Mouse (Mus musculus): Measurements from ENCODE around the gene Gm3248. TPM values are rescaled to one million over a fixed set of nuclear protein-coding genes. Genes with fewer than 3 reads are reported as not detected.
A peak's percentile ranks its signal among the peaks of the same experiment; 100 is the strongest.
"Not testable (repeated sequence)": the region's sequence is repeated elsewhere in the genome, so short reads cannot be mapped to it uniquely, and the experiment has no call there.

The Gm3248 gene
- under 1 TPM; 0.21 to 0.60 TPM for total RNA-seq (2021)
- long read RNA-seq, experiment 1: 0 reads
- long read RNA-seq, experiment 2: 0 reads

DNA sequence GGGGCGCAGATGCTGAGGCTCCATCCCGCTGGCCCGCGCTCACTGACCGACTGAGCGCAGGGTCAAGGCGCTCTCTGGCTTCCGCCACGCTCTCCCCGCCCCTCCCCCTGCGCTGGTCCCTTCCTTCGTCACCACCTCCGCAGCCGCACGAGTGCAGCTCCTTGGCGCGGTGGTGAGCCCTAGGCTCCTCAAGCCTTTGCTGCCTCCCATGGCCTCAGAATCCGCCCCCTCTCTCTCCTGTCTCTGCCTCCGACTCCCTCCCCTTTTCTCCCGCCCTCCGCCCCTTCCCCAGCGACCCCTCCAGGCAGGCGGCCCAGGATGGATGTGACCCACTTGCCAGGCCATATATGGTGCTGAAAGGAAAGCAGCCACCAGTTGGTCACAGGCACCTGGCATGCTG, at the start of gene Gm3248:
Gene Gm3248 (minus strand): TSS at position 111 of the 400 bp plus-strand sequence.
- peak; percentile 14 for DNase-seq
- intact Hi-C loops (cut with DNase I; ENCODE audit: low total_unique reads): not testable (repeated sequence)

GRCm38 (mm10) chr14:5987136-5987535, 25.6 kb upstream of the Gm3248 start:
- intact Hi-C loops (cut with DNase I; ENCODE audit: low total_unique reads): not testable (repeated sequence)
- peak; percentile 5 for DNase-seq

- DNase-seq; intact Hi-C loops (cut with DNase I; ENCODE audit: low total_unique reads): not testable (repeated sequence)
Measured at GRCm38 (mm10) chr14:5979037-5979436, 17.5 kb upstream of the Gm3248 start, which contains the start of gene Gm3453. Gene Gm3453, minus strand, starts transcription at chr14:5979137.

- DNase-seq; intact Hi-C loops (cut with DNase I; ENCODE audit: low total_unique reads): not testable (repeated sequence)
Measured at GRCm38 (mm10) chr14:5962441-5962840, 896 bp upstream of the Gm3248 start.

GRCm38 (mm10) chr14:5961102-5961501, 443 bp downstream of the Gm3248 start:
- peak; percentile 3 for DNase-seq
- intact Hi-C loops (cut with DNase I; ENCODE audit: low total_unique reads): not testable (repeated sequence)

GRCm38 (mm10) chr14:5960479-5960878, 1.1 kb downstream of the Gm3248 start:
- intact Hi-C loops (cut with DNase I; ENCODE audit: low total_unique reads); DNase-seq: not testable (repeated sequence)

- DNase-seq; intact Hi-C loops (cut with DNase I; ENCODE audit: low total_unique reads): not testable (repeated sequence)
Measured at GRCm38 (mm10) chr14:5923276-5923675, 38.3 kb downstream of the Gm3248 start.

DNA sequence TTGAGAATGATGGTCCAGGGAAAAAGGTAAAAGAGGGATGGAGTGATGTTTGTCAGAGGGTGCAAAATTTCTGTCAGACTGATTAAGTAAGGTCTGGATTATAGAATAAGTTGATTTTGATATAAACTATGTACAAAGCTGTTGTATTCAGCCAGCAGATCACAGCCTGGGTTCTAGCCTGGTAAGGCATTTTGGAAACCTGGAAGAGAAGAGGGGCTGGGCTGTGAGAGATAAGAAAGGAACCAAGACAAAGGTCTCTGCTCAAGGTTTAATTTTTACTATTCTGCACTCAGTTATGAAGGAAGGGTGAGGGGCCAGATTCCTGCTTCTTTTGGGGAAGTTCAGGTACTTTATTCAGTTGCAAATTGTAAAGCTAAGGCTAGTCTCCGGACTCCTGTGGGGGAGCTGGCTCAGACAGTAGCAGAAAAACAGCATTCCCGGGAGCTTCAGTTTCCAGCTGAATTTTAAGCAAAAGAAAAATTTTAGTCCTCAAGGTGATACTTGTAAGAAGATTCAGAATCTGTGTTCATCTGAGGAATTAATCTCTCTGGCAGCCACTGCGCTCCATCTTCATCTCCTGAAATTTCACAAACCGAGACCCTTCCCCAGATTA, 43.1 kb downstream of the Gm3248 start:
- intact Hi-C loops (cut with DNase I; ENCODE audit: low total_unique reads); DNase-seq: not testable (repeated sequence)

- DNase-seq: not testable (repeated sequence)
Measured at GRCm38 (mm10) chr14:5913701-5914100, 47.8 kb downstream of the Gm3248 start.

More at GRCm38 (mm10) chr14:5913701-5914100, 47.8 kb downstream of the Gm3248 start:
- intact Hi-C loops (cut with DNase I; ENCODE audit: low total_unique reads): not testable (repeated sequence)

Other genes starting within 250 kb of the Gm3248 start
- gene Gm3373, start 220.2 kb downstream of the Gm3248 start, total RNA-seq (2021): not detected
- gene Gm3383, start 153.8 kb downstream of the Gm3248 start, total RNA-seq (2021): under 1 TPM; 0.72 to 0.82 TPM
- gene Gm3424, start 131.4 kb downstream of the Gm3248 start, total RNA-seq (2021): not detected
- under 1 TPM; 0.53 to 0.97 TPM for gene Gm8237, start 81.4 kb downstream of the Gm3248 start, total RNA-seq (2021)
- gene Gm3453, start 17.4 kb upstream of the Gm3248 start, total RNA-seq (2021): not detected
- gene Gm6337, start 96.5 kb upstream of the Gm3248 start, total RNA-seq (2021): not detected
- under 1 TPM in 1 of 2 experiments, not detected in 1; 0.41 TPM for gene Gm8206, start 132.2 kb upstream of the Gm3248 start, total RNA-seq (2021)
- gene Gm3468, start 146.9 kb upstream of the Gm3248 start, total RNA-seq (2021): under 1 TPM in 1 of 2 experiments, not detected in 1; 0.33 TPM
- gene Gm3476, start 164.1 kb upstream of the Gm3248 start, total RNA-seq (2021): not detected

All from gastrocnemius, postnatal 14 days (tissue).